Mouse (Mus musculus) ES-Bruce4 (cell line): ENCODE measurements at regions not wholly inside any gene's neighbourhood (a gene's known extent, or its start where the extent isn't known, plus 50 kb on each side); places are given as distances from the start of the nearest gene placed in this dataset.
A peak's percentile ranks its signal among the peaks of the same experiment; 100 is the strongest.

Experiments
- H3K27ac ChIP-seq: 2 replicates; pipeline ENCODE4 v1.5.1; 2012; ENCODE audit warnings: low read length, inconsistent platforms; ENCODE audit not compliant: insufficient read depth
- H3K27me3 ChIP-seq: 2 replicates; pipeline ENCODE4 v1.6.1; 2012; ENCODE audit warnings: mild to moderate bottlenecking, low read length, inconsistent platforms; ENCODE audit not compliant: control insufficient read depth, poor library complexity, insufficient read depth, severe bottlenecking
- H3K36me3 ChIP-seq: 2 replicates; pipeline ENCODE4 v1.6.1; 2012; ENCODE audit warnings: inconsistent platforms, mild to moderate bottlenecking, low read length, moderate library complexity; ENCODE audit not compliant: control insufficient read depth, poor library complexity, insufficient read depth, severe bottlenecking
- H3K4me1 ChIP-seq: one replicate; pipeline ENCODE4 v1.8.1; 2011; ENCODE audit warnings: low read length; ENCODE audit not compliant: control insufficient read depth, insufficient read depth
- H3K4me3 ChIP-seq: 2 replicates; pipeline ENCODE4 v1.5.1; 2011; ENCODE audit warnings: low read depth, mild to moderate bottlenecking, low read length
- H3K9ac ChIP-seq: 2 replicates; pipeline ENCODE4 v1.6.1; 2012; ENCODE audit warnings: low read depth, mild to moderate bottlenecking, inconsistent platforms; ENCODE audit not compliant: poor library complexity, severe bottlenecking
- H3K9me3 ChIP-seq: replicated peaks from 2 replicates; pipeline ENCODE4 v1.6.1; 2012; ENCODE audit warnings: mild to moderate bottlenecking, low read length, inconsistent platforms; ENCODE audit not compliant: control insufficient read depth, poor library complexity, insufficient read depth, severe bottlenecking
- CTCF ChIP-seq: IDR thresholded peaks from one replicate; pipeline ENCODE4 v1.8.1; 2011; ENCODE audit warnings: low read depth, low read length
- EP300 ChIP-seq: IDR thresholded peaks from 2 replicates; pipeline ENCODE4 v1.6.1; 2011; ENCODE audit warnings: low read depth, low read length; ENCODE audit not compliant: insufficient read depth
- POLR2A ChIP-seq: IDR thresholded peaks from one replicate; pipeline ENCODE4 v1.8.1; 2011; ENCODE audit warnings: low read length; ENCODE audit not compliant: insufficient read depth

DNA sequence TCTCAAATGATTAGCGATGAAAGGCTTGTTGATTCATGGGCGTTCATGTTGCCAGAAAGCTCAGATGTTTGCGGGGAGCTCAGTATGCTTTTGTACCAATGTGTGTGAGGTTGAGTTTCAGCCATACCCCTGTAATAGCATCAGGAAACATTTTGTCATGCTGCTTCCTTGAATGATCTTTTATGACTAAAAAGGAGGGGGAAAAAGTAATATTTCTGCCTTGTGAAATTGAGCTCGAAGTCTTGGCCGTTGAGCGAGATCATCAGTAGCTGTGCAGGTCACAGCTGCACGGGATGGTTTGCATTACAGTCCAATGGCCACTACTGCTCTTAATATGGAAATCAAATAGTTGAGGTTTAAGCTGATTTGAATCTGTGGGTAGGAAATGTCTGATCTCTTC is 145.3 kb upstream of the Fermt1 start:
- TF ChIP-seq POLR2A (no peak), CTCF (no peak), EP300 (no peak)
- Histone ChIP-seq H3K27ac (no peak overlapping the region), H3K4me3 (no peak overlapping the region), H3K4me1 (no peaks in the 10 kb centered on the region), H3K27me3 (no peaks in the 10 kb centered on the region), H3K36me3 (no peaks in the 10 kb centered on the region), H3K9me3 (no peaks in the 10 kb centered on the region), H3K9ac (no peak overlapping the region)

DNA sequence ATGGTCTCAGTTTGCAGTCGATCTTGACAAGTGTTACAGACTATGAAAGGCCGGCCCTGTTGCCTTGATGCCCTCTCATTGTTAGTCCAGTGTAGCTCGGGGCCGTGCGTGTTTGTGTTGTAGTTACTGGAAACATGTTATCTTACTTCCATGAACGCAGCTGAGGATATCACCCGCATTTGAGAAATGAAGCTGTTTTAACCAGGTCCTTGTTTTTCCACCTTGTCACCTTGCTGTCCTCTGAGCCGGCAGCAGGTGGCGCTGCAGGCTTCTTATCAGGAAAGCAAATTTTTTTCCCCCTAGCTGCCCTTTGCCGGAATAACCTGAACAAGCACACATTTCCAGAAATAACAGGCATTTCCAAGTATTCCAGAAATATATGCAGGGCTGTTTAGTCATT is 167.9 kb upstream of the Fermt1 start:
- Histone ChIP-seq H3K36me3 (no peaks in the 10 kb centered on the region), H3K4me1 (no peaks in the 10 kb centered on the region), H3K9ac (no peak overlapping the region), H3K4me3 (no peak overlapping the region), H3K27ac (no peak overlapping the region), H3K9me3 (no peaks in the 10 kb centered on the region), H3K27me3 (no peaks in the 10 kb centered on the region)
- TF ChIP-seq CTCF (peak; percentile 67), POLR2A (no peak)

DNA sequence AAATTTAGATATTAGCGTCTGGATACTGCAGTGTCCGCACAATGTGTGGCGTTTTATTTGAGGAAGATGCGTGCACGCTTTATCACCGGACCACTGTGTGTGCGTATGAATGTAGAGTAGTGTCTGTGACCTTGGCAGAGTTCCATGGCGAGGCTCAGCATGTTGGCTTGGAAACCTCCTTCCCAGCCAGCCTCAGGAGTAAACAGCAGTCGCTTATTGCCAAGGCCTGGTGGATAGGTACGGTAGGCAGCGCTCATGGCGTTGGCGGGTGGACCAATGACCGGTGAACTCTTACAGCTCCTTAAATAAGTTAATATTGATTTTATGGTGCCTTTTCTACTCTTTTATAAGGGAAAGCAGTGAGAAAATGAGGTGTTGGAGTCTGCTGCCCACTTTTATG is 172.9 kb upstream of the Fermt1 start:
- Histone ChIP-seq H3K4me1 (no peaks in the 10 kb centered on the region), H3K36me3 (no peaks in the 10 kb centered on the region), H3K9me3 (no peaks in the 10 kb centered on the region), H3K4me3 (no peak overlapping the region), H3K9ac (no peak overlapping the region), H3K27me3 (no peaks in the 10 kb centered on the region), H3K27ac (no peak overlapping the region)
- TF ChIP-seq CTCF = no peak
- no peak for TF ChIP-seq POLR2A
- no peak for TF ChIP-seq EP300

DNA sequence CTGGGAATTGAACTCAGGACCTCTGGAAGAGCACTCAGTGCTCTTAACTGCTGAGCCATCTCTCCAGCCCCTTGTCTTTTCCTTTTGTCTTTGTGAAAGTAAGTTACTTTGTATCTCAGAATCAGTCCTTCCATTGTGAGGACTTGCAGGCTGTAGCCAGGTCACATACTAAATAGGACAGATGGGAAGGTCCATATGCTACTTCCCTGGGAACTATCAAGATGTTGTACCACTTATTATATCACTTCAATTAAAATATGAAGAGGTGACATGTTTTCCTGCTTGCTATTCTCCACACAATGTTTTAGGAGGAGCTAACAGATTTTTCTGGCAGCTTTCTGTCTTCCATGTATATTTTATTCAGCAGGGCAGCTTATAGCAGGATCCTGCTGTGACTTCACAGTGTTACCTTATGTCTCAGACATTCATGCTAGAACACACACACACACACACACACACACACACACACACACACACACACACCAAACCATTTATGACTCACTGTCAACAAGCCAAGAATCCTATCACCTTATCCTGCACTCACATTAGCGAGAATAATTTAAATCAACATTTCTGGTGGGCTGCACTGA is 179.6 kb upstream of the Fermt1 start:
- no peak overlapping the region for H3K4me3 ChIP-seq
- H3K9me3 ChIP-seq = no peaks in the 10 kb centered on the region
- TF ChIP-seq CTCF (no peak), POLR2A (no peak), EP300 (no peak)
- no peaks in the 10 kb centered on the region for H3K27me3 ChIP-seq
- no peak overlapping the region for H3K9ac ChIP-seq
- H3K36me3 ChIP-seq = no peaks in the 10 kb centered on the region
- no peak overlapping the region for H3K27ac ChIP-seq
- no peaks in the 10 kb centered on the region for H3K4me1 ChIP-seq

DNA sequence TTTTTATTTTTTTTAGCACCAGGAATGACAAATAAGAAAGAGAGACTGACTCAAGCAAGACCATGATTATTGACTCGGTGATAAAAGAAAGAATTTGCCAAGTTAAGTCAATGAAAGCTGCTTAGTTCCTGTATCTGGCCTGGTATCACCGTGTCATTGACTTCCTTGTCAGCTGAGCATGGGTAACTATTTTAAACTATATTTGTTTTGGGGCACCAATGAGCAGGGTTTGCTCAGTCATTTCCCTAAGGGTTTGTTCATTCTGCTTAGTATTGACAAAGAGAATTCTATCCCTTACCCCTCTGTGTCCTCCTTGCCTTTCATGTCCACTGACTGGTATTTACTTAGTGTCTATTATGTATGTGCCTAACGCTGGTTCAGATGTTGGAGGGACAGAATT is 189.2 kb upstream of the Fermt1 start:
- Histone ChIP-seq H3K36me3 (no peaks in the 10 kb centered on the region), H3K27me3 (no peaks in the 10 kb centered on the region), H3K27ac (no peak overlapping the region), H3K4me3 (no peak overlapping the region), H3K9ac (no peak overlapping the region), H3K9me3 (no peaks in the 10 kb centered on the region), H3K4me1 (no peaks in the 10 kb centered on the region)
- no peak for TF ChIP-seq POLR2A
- no peak for TF ChIP-seq EP300
- TF ChIP-seq CTCF = no peak

DNA sequence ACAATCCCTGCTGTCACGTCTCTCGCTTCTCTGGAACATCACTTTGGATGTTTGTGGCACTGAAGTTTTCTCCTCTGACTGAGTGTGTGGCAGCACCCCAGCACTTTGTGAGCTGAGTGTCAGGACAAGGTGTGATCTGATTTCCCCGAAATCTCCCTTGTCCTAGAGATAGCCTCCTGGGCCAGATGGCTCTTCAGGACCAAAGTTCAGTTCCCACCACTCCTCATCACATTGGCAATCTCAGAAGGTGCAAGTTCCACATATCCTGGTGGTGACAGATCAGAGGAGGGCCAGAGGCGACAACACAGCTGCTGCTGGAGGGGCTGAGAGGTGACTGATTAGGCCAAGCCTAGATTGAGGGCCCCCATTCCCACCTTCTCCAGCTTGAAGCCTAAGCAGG is 193.2 kb upstream of the Fermt1 start:
- H3K27ac ChIP-seq = no peak overlapping the region
- no peak for TF ChIP-seq CTCF
- no peaks in the 10 kb centered on the region for H3K27me3 ChIP-seq

More for the DNA sequence above, 193.2 kb upstream of the Fermt1 start:
- Histone ChIP-seq H3K4me1 (no peaks in the 10 kb centered on the region), H3K9me3 (no peaks in the 10 kb centered on the region), H3K4me3 (no peak overlapping the region), H3K9ac (no peak overlapping the region), H3K36me3 (no peaks in the 10 kb centered on the region)
